Mouse (Mus musculus): ENCODE measurements at regions not wholly inside any gene's neighbourhood (a gene's known extent, or its start where the extent isn't known, plus 50 kb on each side); places are given as distances from the start of the nearest gene placed in this dataset.

- in situ Hi-C loops (cut with MboI, MseI): no loop called here
Observed at GRCm38 (mm10) chr13:37468304-37469178, 123.5 kb downstream of the Ly86 start.

- in situ Hi-C loops (cut with MboI, MseI): no loop called here
Observed at GRCm38 (mm10) chr13:37470230-37470907, 125.4 kb downstream of the Ly86 start.

GRCm38 (mm10) chr13:37473359-37473758 is 128.4 kb downstream of the Ly86 start:
- in situ Hi-C loops (cut with MboI, MseI): no loop called here

GRCm38 (mm10) chr13:37475804-37476203 is 130.8 kb downstream of the Ly86 start:
- in situ Hi-C loops (cut with MboI, MseI): no loop called here

GRCm38 (mm10) chr13:37476256-37477053 is 131.4 kb downstream of the Ly86 start:
- in situ Hi-C loops (cut with MboI, MseI): no loop called here

GRCm38 (mm10) chr13:37477342-37477741 is 132.3 kb downstream of the Ly86 start:
- in situ Hi-C loops (cut with MboI, MseI): no loop called here

GRCm38 (mm10) chr13:37477749-37478548 is 132.9 kb downstream of the Ly86 start:
- in situ Hi-C loops (cut with MboI, MseI): no loop called here

- in situ Hi-C loops (cut with MboI, MseI): no loop called here
Observed at GRCm38 (mm10) chr13:37479182-37479691, 134.2 kb downstream of the Ly86 start.

- in situ Hi-C loops (cut with MboI, MseI): no loop called here
Observed at GRCm38 (mm10) chr13:37481514-37481913, 136.5 kb downstream of the Ly86 start.

- in situ Hi-C loops (cut with MboI, MseI): no loop called here
Observed at GRCm38 (mm10) chr13:37482038-37482437, 137.0 kb downstream of the Ly86 start.

GRCm38 (mm10) chr13:37482589-37482988 is 137.6 kb downstream of the Ly86 start:
- in situ Hi-C loops (cut with MboI, MseI): no loop called here

- in situ Hi-C loops (cut with MboI, MseI): no loop called here
Observed at GRCm38 (mm10) chr13:37483010-37483855, 138.2 kb downstream of the Ly86 start.

- in situ Hi-C loops (cut with MboI, MseI): no loop called here
Observed at GRCm38 (mm10) chr13:37484631-37485030, 139.6 kb downstream of the Ly86 start.

- in situ Hi-C loops (cut with MboI, MseI): no loop called here
Observed at GRCm38 (mm10) chr13:37492115-37493001, 147.3 kb downstream of the Ly86 start.

GRCm38 (mm10) chr13:37493331-37493730 is 148.3 kb downstream of the Ly86 start:
- in situ Hi-C loops (cut with MboI, MseI): no loop called here

- in situ Hi-C loops (cut with MboI, MseI): no loop called here
Observed at GRCm38 (mm10) chr13:37495272-37495932, 150.4 kb downstream of the Ly86 start.

- in situ Hi-C loops (cut with MboI, MseI): no loop called here
Observed at GRCm38 (mm10) chr13:37497986-37498385, 153.0 kb downstream of the Ly86 start.

GRCm38 (mm10) chr13:37500668-37501286 is 155.8 kb downstream of the Ly86 start:
- in situ Hi-C loops (cut with MboI, MseI): no loop called here

All from T-helper 2 cell (primary cell).